ENCODE assay signal across 16 mouse cellular contexts in genomic region chr16:71132826-71133225, GRCm38 (mm10).
"Had no signal": no experiment of that assay in that cellular context is flagged by ENCODE, and none has a peak within 500 bp of the region (broad histone marks: within the 10 kb centered on the region; RNA-seq: fewer than 3 reads in every experiment).

No protein-coding gene starts in this region.

- H3K4me1 ChIP-seq: liver, embryonic 15.5 days; megakaryocyte, embryonic 14.5 days; midbrain, embryonic 13.5 days; midbrain, embryonic 15.5 days; neural tube, embryonic 12.5 days; stomach, embryonic 15.5 days had no signal

- H3K9me3 ChIP-seq: liver, embryonic 15.5 days; megakaryocyte, embryonic 14.5 days; midbrain, embryonic 13.5 days; midbrain, embryonic 15.5 days; neural tube, embryonic 12.5 days; stomach, embryonic 15.5 days had no signal

- H3K4me2 ChIP-seq: liver, embryonic 15.5 days; midbrain, embryonic 13.5 days; midbrain, embryonic 15.5 days; neural tube, embryonic 12.5 days; stomach, embryonic 15.5 days had no signal

- H3K27ac ChIP-seq: liver, embryonic 15.5 days; macrophage; midbrain, embryonic 13.5 days; midbrain, embryonic 15.5 days; neural tube, embryonic 12.5 days; stomach, embryonic 15.5 days; stomach, postnatal 0 days had no signal

- H3K9ac ChIP-seq: liver, embryonic 15.5 days; liver, postnatal 0 days; midbrain, embryonic 13.5 days; midbrain, embryonic 15.5 days; neural tube, embryonic 12.5 days; stomach, embryonic 15.5 days had no signal

- DNase-seq: liver, postnatal 0 days; lung, adult 2 months; lung, postnatal 10 days; lung, postnatal 36 days; right cerebral cortex, postnatal 14 days; thymus, adult 2 months; thymus, postnatal 25 days; thymus, postnatal 4 days had no signal

- H3K36me3 ChIP-seq: liver, embryonic 15.5 days; midbrain, embryonic 13.5 days; midbrain, embryonic 15.5 days; neural tube, embryonic 12.5 days; stomach, embryonic 15.5 days had no signal

- ATAC-seq: liver, postnatal 0 days; midbrain, embryonic 13.5 days; midbrain, embryonic 15.5 days had no signal

- H3K4me3 ChIP-seq: liver, embryonic 15.5 days; megakaryocyte, embryonic 14.5 days; midbrain, embryonic 13.5 days; midbrain, embryonic 15.5 days; neural tube, embryonic 12.5 days; stomach, embryonic 15.5 days had no signal

- H3K27me3 ChIP-seq: liver, embryonic 15.5 days; megakaryocyte, embryonic 14.5 days; midbrain, embryonic 13.5 days; midbrain, embryonic 15.5 days; neural tube, embryonic 12.5 days; stomach, embryonic 15.5 days had no signal
